Mouse (Mus musculus): Measurements from ENCODE around the gene Tnrc6a.

Tnrc6a gene

GRCm38 (mm10) chr7:123126056-123126455 lies 2.4 kb downstream of the Tnrc6a start:
- no peak for DNase-seq

GRCm38 (mm10) chr7:123127301-123127700 lies 3.6 kb downstream of the Tnrc6a start:
- no peak for DNase-seq

- no peak for DNase-seq
Measured at GRCm38 (mm10) chr7:123127981-123128380, 4.3 kb downstream of the Tnrc6a start.

GRCm38 (mm10) chr7:123129061-123129460 lies 5.4 kb downstream of the Tnrc6a start:
- no peak for DNase-seq

GRCm38 (mm10) chr7:123130198-123130597 lies 6.5 kb downstream of the Tnrc6a start:
- DNase-seq: no peak

GRCm38 (mm10) chr7:123132401-123132800 lies 8.7 kb downstream of the Tnrc6a start:
- DNase-seq: no peak

GRCm38 (mm10) chr7:123134876-123135275 lies 11.2 kb downstream of the Tnrc6a start:
- DNase-seq: no peak

GRCm38 (mm10) chr7:123135655-123136054 lies 12.0 kb downstream of the Tnrc6a start:
- DNase-seq: no peak

- DNase-seq: no peak
Measured at GRCm38 (mm10) chr7:123138001-123138400, 14.3 kb downstream of the Tnrc6a start.

- DNase-seq: no peak
Measured at GRCm38 (mm10) chr7:123146141-123146846, 22.6 kb downstream of the Tnrc6a start.

- no peak for DNase-seq
Measured at GRCm38 (mm10) chr7:123147787-123148186, 24.1 kb downstream of the Tnrc6a start.

- no peak for DNase-seq
Measured at GRCm38 (mm10) chr7:123148935-123149334, 25.2 kb downstream of the Tnrc6a start.

GRCm38 (mm10) chr7:123162346-123162745 lies 38.7 kb downstream of the Tnrc6a start:
- DNase-seq: no peak

GRCm38 (mm10) chr7:123167436-123167835 lies 43.8 kb downstream of the Tnrc6a start:
- no peak for DNase-seq

- DNase-seq: no peak
Measured at GRCm38 (mm10) chr7:123169618-123170017, 45.9 kb downstream of the Tnrc6a start.

GRCm38 (mm10) chr7:123172101-123172500 lies 48.4 kb downstream of the Tnrc6a start:
- no peak for DNase-seq

GRCm38 (mm10) chr7:123177215-123177614 lies 53.5 kb downstream of the Tnrc6a start:
- no peak for DNase-seq

GRCm38 (mm10) chr7:123181787-123182701 lies 58.4 kb downstream of the Tnrc6a start:
- no peak for DNase-seq

- no peak for DNase-seq
Measured at GRCm38 (mm10) chr7:123184891-123185290, 61.2 kb downstream of the Tnrc6a start.

GRCm38 (mm10) chr7:123186463-123186862 lies 62.8 kb downstream of the Tnrc6a start:
- peak; percentile 15 for DNase-seq

- no peak for DNase-seq
Measured at GRCm38 (mm10) chr7:123187246-123187645, 63.6 kb downstream of the Tnrc6a start.

GRCm38 (mm10) chr7:123188462-123188861 lies 64.8 kb downstream of the Tnrc6a start:
- no peak for DNase-seq

GRCm38 (mm10) chr7:123189762-123190161 lies 66.1 kb downstream of the Tnrc6a start:
- no peak for DNase-seq

- no peak for DNase-seq
Measured at GRCm38 (mm10) chr7:123191731-123192130, 68.0 kb downstream of the Tnrc6a start.

Measured in cerebellum, adult 11 months (tissue).